Comparison of ENCODE assay signal across 10 mouse cellular contexts in genomic region chr3:78618900-78619299, GRCm38 (mm10).
DNase-seq lines count a peak whose midpoint lies in the region; ATAC-seq and TF ChIP-seq lines count a peak whose summit lies in the region.
"Had no signal": no experiment of that assay in that cellular context is flagged by ENCODE, and none has a peak within 500 bp of the region (broad histone marks: within the 10 kb centered on the region; RNA-seq: fewer than 3 reads in every experiment).

No protein-coding gene starts in this region.

- no peak overlapping the region for H3K27ac ChIP-seq in hindbrain, embryonic 10.5 days
- H3K27ac ChIP-seq in hindbrain, embryonic 13.5 days: no peak overlapping the region
- H3K27ac ChIP-seq in ES-Bruce4 (ENCODE audit: insufficient read depth, low read length): no peak overlapping the region
- H3K27ac ChIP-seq in left cerebral cortex, adult 2 months: no peak overlapping the region
- H3K27ac ChIP-seq: heart, embryonic 13.5 days had no signal

- no peaks in the 10 kb centered on the region for H3K36me3 ChIP-seq in hindbrain, embryonic 10.5 days
- H3K36me3 ChIP-seq in hindbrain, embryonic 13.5 days: no peaks in the 10 kb centered on the region
- H3K36me3 ChIP-seq in ES-Bruce4 (ENCODE audit: control insufficient read depth, insufficient read depth, low read length, poor library complexity, severe bottlenecking): no peaks in the 10 kb centered on the region
- H3K36me3 ChIP-seq: heart, embryonic 13.5 days had no signal

- H3K27me3 ChIP-seq in hindbrain, embryonic 10.5 days (ENCODE audit: insufficient read depth, poor library complexity, severe bottlenecking): no peaks in the 10 kb centered on the region
- no peaks in the 10 kb centered on the region for H3K27me3 ChIP-seq in hindbrain, embryonic 13.5 days
- H3K27me3 ChIP-seq in ES-Bruce4 (ENCODE audit: control insufficient read depth, insufficient read depth, low read length, poor library complexity, severe bottlenecking): no peaks in the 10 kb centered on the region
- H3K27me3 ChIP-seq: heart, embryonic 13.5 days; megakaryocyte, embryonic 14.5 days had no signal

- no peak for TF ChIP-seq POLR2A in ES-Bruce4 (IDR thresholded peaks at IDR 0.05; ENCODE audit: insufficient read depth, low read length)

- peak; percentile 18 for TF ChIP-seq CTCF in ES-Bruce4 (IDR thresholded peaks at IDR 0.05; ENCODE audit: low read depth, low read length)
- TF ChIP-seq CTCF in left cerebral cortex, adult 2 months (IDR thresholded peaks at IDR 0.05): peak; percentile 70

- no peak overlapping the region for H3K9ac ChIP-seq in hindbrain, embryonic 13.5 days
- no peak overlapping the region for H3K9ac ChIP-seq in ES-Bruce4 (ENCODE audit: low read depth, poor library complexity, severe bottlenecking)
- H3K9ac ChIP-seq: heart, embryonic 13.5 days had no signal

- ATAC-seq in hindbrain, embryonic 13.5 days (ENCODE audit: low FRiP score): no peak

- intact Hi-C loops in left cerebral cortex, adult 2 months (cut with DNase I): no loop called here

- WGBS in hindbrain, embryonic 10.5 days: 45% methylated on average over 3 of the region's 3 CpGs
- 46% methylated on average over 3 of the region's 3 CpGs for WGBS in hindbrain, embryonic 13.5 days

- peak; percentile 15 for DNase-seq in hindbrain, embryonic 10.5 days (ENCODE audit: low spot score)
- DNase-seq in cerebellum, adult 9-11 months: peak; percentile 10
- peak; percentile 2 to 12 for DNase-seq in gastrocnemius, adult 8-10 months (ENCODE audit: low spot score in 2 of 2)
- peak; percentile 17 to 33 for DNase-seq in left cerebral cortex, adult 2 months (ENCODE audit: extremely low spot score in 1 of 2, low spot score in 2 of 2)
- peak; percentile 41 for DNase-seq in right cerebral cortex, postnatal 14 days
- no peak for DNase-seq in thymus, adult 18-20 months

- H3K9me3 ChIP-seq in hindbrain, embryonic 10.5 days: no peaks in the 10 kb centered on the region
- H3K9me3 ChIP-seq in hindbrain, embryonic 13.5 days: no peaks in the 10 kb centered on the region
- H3K9me3 ChIP-seq in ES-Bruce4 (replicated peaks; ENCODE audit: control insufficient read depth, insufficient read depth, low read length, poor library complexity, severe bottlenecking): no peaks in the 10 kb centered on the region
- H3K9me3 ChIP-seq: heart, embryonic 13.5 days; megakaryocyte, embryonic 14.5 days had no signal

- no peak overlapping the region for H3K4me3 ChIP-seq in hindbrain, embryonic 10.5 days
- H3K4me3 ChIP-seq in hindbrain, embryonic 13.5 days: no peak overlapping the region
- no peak overlapping the region for H3K4me3 ChIP-seq in ES-Bruce4 (ENCODE audit: low read depth, low read length)
- no peak overlapping the region for H3K4me3 ChIP-seq in left cerebral cortex, adult 2 months
- H3K4me3 ChIP-seq: heart, embryonic 13.5 days; megakaryocyte, embryonic 14.5 days had no signal

- no peak overlapping the region for H3K4me2 ChIP-seq in hindbrain, embryonic 13.5 days
- H3K4me2 ChIP-seq: heart, embryonic 13.5 days had no signal

- H3K4me1 ChIP-seq in hindbrain, embryonic 10.5 days (replicated peaks): no peaks in the 10 kb centered on the region
- H3K4me1 ChIP-seq in hindbrain, embryonic 13.5 days (replicated peaks): no peaks in the 10 kb centered on the region
- H3K4me1 ChIP-seq in ES-Bruce4 (ENCODE audit: control insufficient read depth, insufficient read depth, low read length): no peaks in the 10 kb centered on the region
- H3K4me1 ChIP-seq: heart, embryonic 13.5 days; megakaryocyte, embryonic 14.5 days had no signal

- no peak for TF ChIP-seq EP300 in ES-Bruce4 (IDR thresholded peaks at IDR 0.05; ENCODE audit: insufficient read depth, low read depth, low read length)

Comparison
In these comparisons a context has a peak if more than half of its experiments do, and no peak if none do; other contexts are left out.
1. DNase-seq: peak in hindbrain, embryonic 10.5 days (single experiment), cerebellum, adult 9-11 months (single experiment), gastrocnemius, adult 8-10 months (2 of 2), left cerebral cortex, adult 2 months (2 of 2) and right cerebral cortex, postnatal 14 days (single experiment); none in thymus, adult 18-20 months (0 of 2).